Mouse (Mus musculus) heart, embryonic 13.5 days (tissue): ENCODE data around the gene Ubtd2. TPM values are rescaled to one million over a fixed set of nuclear protein-coding genes. Genes with fewer than 3 reads are reported as not detected.

Source experiments
- ATAC-seq: fragments of 200-750 bp; cut with Nextera tagmentation; 2 replicates; pipeline ENCODE4 v1.8.0; 2017; ENCODE audit warnings: moderate TSS enrichment; ENCODE audit not compliant: insufficient number of reproducible peaks, low FRiP score, low TSS enrichment; ENCODE audit errors: extremely low read depth
- H3K27ac ChIP-seq: fragments of 300-500 bp; sonication (generic); replicated peaks from 2 replicates; pipeline ENCODE4 v1.5.1; 2015; ENCODE audit warnings: moderate library complexity, mild to moderate bottlenecking, inconsistent platforms
- H3K27me3 ChIP-seq: fragments of 300-500 bp; sonication (generic); replicated peaks from 2 replicates; pipeline ENCODE4 v1.6.1; 2015; ENCODE audit warnings: mild to moderate bottlenecking, inconsistent platforms
- H3K36me3 ChIP-seq: fragments of 300-500 bp; sonication (generic); 2 replicates; pipeline ENCODE4 v1.6.1; 2015; ENCODE audit warnings: mild to moderate bottlenecking, inconsistent platforms
- H3K4me1 ChIP-seq: fragments of 300-500 bp; sonication (generic); 2 replicates; pipeline ENCODE4 v1.6.1; 2015; ENCODE audit warnings: inconsistent platforms
- H3K4me2 ChIP-seq: fragments of 300-500 bp; sonication (generic); 2 replicates; pipeline ENCODE4 v1.6.1; 2015; ENCODE audit warnings: inconsistent platforms, mild to moderate bottlenecking, moderate library complexity
- H3K4me3 ChIP-seq: fragments of 300-500 bp; sonication (generic); 2 replicates; pipeline ENCODE4 v1.5.1; 2015; ENCODE audit warnings: moderate library complexity, mild to moderate bottlenecking, inconsistent platforms
- H3K9ac ChIP-seq: fragments of 300-500 bp; sonication (generic); 2 replicates; pipeline ENCODE4 v1.6.1; 2015; ENCODE audit warnings: inconsistent platforms, mild to moderate bottlenecking, moderate library complexity
- H3K9me3 ChIP-seq: fragments of 300-500 bp; sonication (generic); 2 replicates; pipeline ENCODE4 v1.6.1; 2016; ENCODE audit warnings: inconsistent platforms
- WGBS: fragments of 180-500 bp; shearing (Covaris S2); methylation state at CpG from one replicate; pipeline ENCODE4 v1.1.7; 2015; ENCODE audit warnings: mixed read lengths; 5-methylcytosine and 5-hydroxymethylcytosine counted together
- polyA plus RNA-seq: library from polyadenylated mRNA; unstranded; fragments of >200 nt; fragmentation: Nextera tagmentation; extraction: Ambion mirVana; gene quantifications from 2 replicates; pipeline ENCODE4 v1.2.1, GENCODE M21; 2015

Ubtd2 gene
- polyA plus RNA-seq, 1 experiment from 2014 or later = 26.8 TPM

DNA sequence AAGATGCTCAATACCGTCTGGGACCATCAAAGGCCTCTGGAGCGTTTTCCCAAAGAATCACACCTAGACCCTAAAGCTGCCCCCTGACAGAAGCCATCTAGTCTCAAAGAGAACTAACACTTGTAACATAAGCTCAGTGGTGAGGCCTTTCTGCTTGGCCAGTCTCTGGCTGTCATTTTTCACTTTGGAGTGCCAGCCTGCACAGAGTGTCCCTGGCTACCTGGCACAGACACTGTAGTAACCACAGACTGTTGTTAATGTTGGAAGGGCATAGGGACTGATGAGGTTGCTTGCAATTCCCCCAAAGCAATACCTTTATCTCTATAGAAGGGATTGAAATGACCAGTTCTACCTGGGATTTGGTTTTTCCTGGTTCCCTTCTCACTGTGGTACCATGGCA, 66.1 kb downstream of the Ubtd2 start:
- no peak overlapping the region for H3K27ac ChIP-seq
- no peaks in the 10 kb centered on the region for H3K9me3 ChIP-seq
- H3K27me3 ChIP-seq = no peaks in the 10 kb centered on the region
- ATAC-seq = no peak
- no peak overlapping the region for H3K4me2 ChIP-seq
- 82% methylated on average over 2 of the region's 2 CpGs for WGBS
- no peak overlapping the region for H3K9ac ChIP-seq
- H3K4me3 ChIP-seq = no peak overlapping the region
- H3K36me3 ChIP-seq = peaks cover 48% of the 10 kb centered on the region
- 0 out of 2 replicates have a peak, but pooled peaks cover 2% of the 10 kb centered on the region for H3K4me1 ChIP-seq

- Histone ChIP-seq H3K4me2 (no peak overlapping the region), H3K36me3 (peaks cover 25% of the 10 kb centered on the region), H3K9me3 (no peaks in the 10 kb centered on the region), H3K4me1 (no peaks in the 10 kb centered on the region), H3K27ac (no peak overlapping the region), H3K9ac (no peak overlapping the region), H3K27me3 (no peaks in the 10 kb centered on the region), H3K4me3 (no peak overlapping the region)
- WGBS = 77% methylated on average over 11 of the region's 11 CpGs
- no peak for ATAC-seq
Measured at GRCm38 (mm10) chr11:32524122-32524920, 69.2 kb downstream of the Ubtd2 start.

DNA sequence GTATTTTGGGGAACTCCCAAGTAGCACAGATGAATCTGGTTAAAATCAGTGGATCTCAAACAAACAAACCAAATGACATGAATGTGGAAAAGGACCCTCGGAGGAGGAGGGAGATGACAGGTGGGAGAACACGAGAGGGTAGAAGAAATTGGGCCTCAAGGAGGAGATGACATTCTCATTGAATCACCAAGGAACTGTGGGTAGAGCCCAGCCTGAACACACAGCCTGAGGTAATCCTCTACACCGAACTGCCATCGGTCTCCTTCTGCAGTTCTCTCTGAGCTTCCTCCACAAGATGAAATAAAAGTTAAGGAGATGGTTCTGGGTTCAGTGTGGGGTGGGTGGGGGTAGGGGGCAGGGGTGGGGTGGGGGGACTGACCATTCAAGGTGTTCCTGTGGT, 71.8 kb downstream of the Ubtd2 start:
- H3K4me3 ChIP-seq = no peak overlapping the region
- peaks cover 16% of the 10 kb centered on the region for H3K36me3 ChIP-seq
- ATAC-seq = no peak
- H3K27ac ChIP-seq = no peak overlapping the region
- H3K9me3 ChIP-seq = no peaks in the 10 kb centered on the region
- WGBS = 68% methylated on average over 4 of the region's 4 CpGs
- H3K9ac ChIP-seq = no peak overlapping the region
- H3K4me2 ChIP-seq = no peak overlapping the region
- H3K4me1 ChIP-seq = peaks cover 7% of the 10 kb centered on the region; the same call in 1 of the 2 replicates
- no peaks in the 10 kb centered on the region; the same call in 1 of the 2 replicates for H3K27me3 ChIP-seq

GRCm38 (mm10) chr11:32530151-32530550, 75.0 kb downstream of the Ubtd2 start:
- ATAC-seq = no peak
- H3K9ac ChIP-seq = no peak overlapping the region
- H3K4me3 ChIP-seq = no peak overlapping the region
- no peaks in the 10 kb centered on the region for H3K9me3 ChIP-seq
- H3K4me1 ChIP-seq = peaks cover 27% of the 10 kb centered on the region
- H3K4me2 ChIP-seq = no peak overlapping the region
- WGBS = 73% methylated on average over 1 of the region's 1 CpGs
- H3K27me3 ChIP-seq = no peaks in the 10 kb centered on the region; the same call in 1 of the 2 replicates
- no peak overlapping the region for H3K27ac ChIP-seq
- peaks cover 7% of the 10 kb centered on the region; the same call in 1 of the 2 replicates for H3K36me3 ChIP-seq

GRCm38 (mm10) chr11:32531871-32532764, 76.9 kb downstream of the Ubtd2 start, which contains the start of gene Efcab9:
Gene Efcab9 (minus strand): TSS chr11:32532081.
- peak within 1 kb of the TSS; percentile 80 for H3K4me3 ChIP-seq
- peak within 1 kb of the TSS; percentile 99 for H3K4me2 ChIP-seq
- H3K9ac ChIP-seq = peak within 1 kb of the TSS; percentile 85
- peak within 1 kb of the TSS; percentile 33; the same call in 1 of the 2 replicates for H3K27ac ChIP-seq
- H3K4me1 ChIP-seq = peaks cover 28% of the 10 kb centered on the region
- ATAC-seq = no peak
- H3K27me3 ChIP-seq = no peaks in the 10 kb centered on the region; the same call in 1 of the 2 replicates
- 4% methylated on average over 33 of the region's 33 CpGs for WGBS
- no peaks in the 10 kb centered on the region for H3K9me3 ChIP-seq
- 0 out of 2 replicates have a peak, but pooled peaks cover 2% of the 10 kb centered on the region for H3K36me3 ChIP-seq

GRCm38 (mm10) chr11:32532765-32533481, 77.8 kb downstream of the Ubtd2 start, which contains the start of gene Stk10:
Gene Stk10 (plus strand): TSS chr11:32533305.
- Histone ChIP-seq H3K27me3 (no peaks in the 10 kb centered on the region; the same call in 1 of the 2 replicates), H3K4me3 (peak within 1 kb of the TSS; percentile 80), H3K4me1 (peaks cover 28% of the 10 kb centered on the region), H3K4me2 (peak within 1 kb of the TSS; percentile 99), H3K9ac (peak within 1 kb of the TSS; percentile 85), H3K36me3 (0 out of 2 replicates have a peak, but pooled peaks cover 2% of the 10 kb centered on the region), H3K27ac (peak within 1 kb of the TSS; percentile 40; the same call in 1 of the 2 replicates), H3K9me3 (no peaks in the 10 kb centered on the region)
- WGBS = under 1% methylated on average over 67 of the region's 82 CpGs
- peak; percentile 94 for ATAC-seq

- Histone ChIP-seq H3K27ac (peak overlapping the region; percentile 40; the same call in 1 of the 2 replicates), H3K27me3 (no peaks in the 10 kb centered on the region; the same call in 1 of the 2 replicates), H3K9ac (peak overlapping the region; percentile 84), H3K9me3 (no peaks in the 10 kb centered on the region), H3K4me2 (peak overlapping the region; percentile 99), H3K4me1 (peaks cover 34% of the 10 kb centered on the region), H3K4me3 (peak overlapping the region; percentile 80), H3K36me3 (no peaks in the 10 kb centered on the region)
- 0 out of 2 replicates have a peak, but pooled peaks have one; percentile 5 for ATAC-seq
- 1% methylated on average over 24 of the region's 24 CpGs for WGBS
Measured at GRCm38 (mm10) chr11:32533482-32534261, 78.5 kb downstream of the Ubtd2 start.

DNA sequence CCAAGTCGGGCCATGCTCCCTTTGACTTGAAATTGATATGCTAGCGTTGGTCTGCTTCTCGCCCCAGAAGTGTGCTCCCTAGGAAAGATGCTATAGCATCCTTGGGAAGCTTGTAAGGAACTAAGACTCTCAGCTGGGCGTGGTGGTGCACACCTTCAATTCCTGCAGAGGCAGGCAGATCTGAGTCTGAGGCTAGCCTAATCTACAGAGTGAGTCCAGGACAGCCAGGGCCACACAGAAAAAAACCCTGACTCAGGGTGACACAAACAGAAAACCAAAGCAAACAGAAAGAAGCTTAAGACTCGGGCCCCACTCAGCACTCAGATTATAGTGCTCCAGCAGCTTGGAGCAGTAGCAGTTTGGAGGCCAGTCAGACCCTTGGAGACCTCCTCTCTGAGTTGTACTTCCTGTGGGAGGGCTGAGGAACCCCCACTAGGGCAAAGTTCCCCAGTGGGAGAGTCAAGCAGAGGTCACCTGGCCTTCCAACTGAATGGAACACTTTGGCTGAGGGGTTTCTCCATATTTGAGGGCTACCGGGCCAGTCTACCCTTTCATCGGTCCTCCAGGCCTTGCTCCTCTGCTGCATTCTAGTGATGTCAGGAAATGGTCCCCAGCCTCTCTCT, 79.4 kb downstream of the Ubtd2 start:
- H3K27me3 ChIP-seq = no peaks in the 10 kb centered on the region; the same call in 1 of the 2 replicates
- no peak for ATAC-seq
- WGBS = 75% methylated on average over 7 of the region's 7 CpGs
- H3K4me2 ChIP-seq = peak overlapping the region; percentile 99
- no peak overlapping the region for H3K27ac ChIP-seq
- H3K9ac ChIP-seq = peak overlapping the region; percentile 84; the same call in 1 of the 2 replicates
- no peaks in the 10 kb centered on the region for H3K9me3 ChIP-seq
- peak overlapping the region; percentile 80 for H3K4me3 ChIP-seq
- H3K36me3 ChIP-seq = no peaks in the 10 kb centered on the region
- H3K4me1 ChIP-seq = peaks cover 43% of the 10 kb centered on the region

GRCm38 (mm10) chr11:32535646-32536045, 80.5 kb downstream of the Ubtd2 start:
- ATAC-seq = no peak
- WGBS = 93% methylated on average over 4 of the region's 4 CpGs

More at GRCm38 (mm10) chr11:32535646-32536045, 80.5 kb downstream of the Ubtd2 start:
- peaks cover 52% of the 10 kb centered on the region for H3K4me1 ChIP-seq
- no peak overlapping the region for H3K9ac ChIP-seq
- H3K36me3 ChIP-seq = no peaks in the 10 kb centered on the region
- no peak overlapping the region for H3K4me2 ChIP-seq
- H3K9me3 ChIP-seq = no peaks in the 10 kb centered on the region
- no peak overlapping the region for H3K27ac ChIP-seq
- H3K27me3 ChIP-seq = no peaks in the 10 kb centered on the region; the same call in 1 of the 2 replicates
- no peak overlapping the region for H3K4me3 ChIP-seq
